ENCODE assay signal across 11 mouse cellular contexts in genomic region chr4:7391596-7391995, GRCm38 (mm10).
DNase-seq lines count a peak whose midpoint lies in the region; ATAC-seq lines count a peak whose summit lies in the region.
"Had no signal": no experiment of that assay in that cellular context is flagged by ENCODE, and none has a peak within 500 bp of the region (broad histone marks: within the 10 kb centered on the region; RNA-seq: fewer than 3 reads in every experiment).

No protein-coding gene starts in this region.

- H3K36me3 ChIP-seq in midbrain, embryonic 14.5 days (ENCODE audit: control insufficient read depth, insufficient read depth, low read length), result no peaks in the 10 kb centered on the region
- no peaks in the 10 kb centered on the region for H3K36me3 ChIP-seq in midbrain, embryonic 11.5 days (ENCODE audit: control insufficient read depth, insufficient read depth, low read length)
- H3K36me3 ChIP-seq in limb, embryonic 11.5 days (ENCODE audit: control insufficient read depth, insufficient read depth, low read length), result no peaks in the 10 kb centered on the region
- H3K36me3 ChIP-seq: limb, embryonic 12.5 days; neural tube, embryonic 12.5 days; stomach, embryonic 15.5 days had no signal

- H3K27me3 ChIP-seq in midbrain, embryonic 14.5 days (ENCODE audit: control insufficient read depth, insufficient read depth, low read length), result no peaks in the 10 kb centered on the region
- no peaks in the 10 kb centered on the region for H3K27me3 ChIP-seq in midbrain, embryonic 11.5 days (ENCODE audit: control insufficient read depth, insufficient read depth, low read length)
- H3K27me3 ChIP-seq in limb, embryonic 11.5 days (ENCODE audit: control insufficient read depth, insufficient read depth, low read length), result no peaks in the 10 kb centered on the region
- H3K27me3 ChIP-seq: limb, embryonic 12.5 days; neural tube, embryonic 12.5 days; stomach, embryonic 15.5 days had no signal

- no peak for ATAC-seq in midbrain, embryonic 14.5 days (ENCODE audit: low FRiP score, low TSS enrichment)
- no peak for ATAC-seq in midbrain, embryonic 11.5 days (ENCODE audit: low FRiP score)
- ATAC-seq in limb, embryonic 11.5 days (ENCODE audit: insufficient number of reproducible peaks, low FRiP score, low TSS enrichment, low read depth), result no peak

- H3K9me3 ChIP-seq in midbrain, embryonic 14.5 days (ENCODE audit: control insufficient read depth, low read length), result no peaks in the 10 kb centered on the region
- H3K9me3 ChIP-seq in midbrain, embryonic 11.5 days (ENCODE audit: control insufficient read depth, low read length), result no peaks in the 10 kb centered on the region
- no peaks in the 10 kb centered on the region for H3K9me3 ChIP-seq in limb, embryonic 11.5 days (ENCODE audit: control insufficient read depth, low read length)
- H3K9me3 ChIP-seq: limb, embryonic 12.5 days; neural tube, embryonic 12.5 days; stomach, embryonic 15.5 days had no signal

- no peak overlapping the region for H3K4me2 ChIP-seq in midbrain, embryonic 14.5 days (ENCODE audit: low read length)
- H3K4me2 ChIP-seq in midbrain, embryonic 11.5 days, result no peak overlapping the region
- no peak overlapping the region for H3K4me2 ChIP-seq in limb, embryonic 11.5 days (ENCODE audit: low read depth, severe bottlenecking)
- H3K4me2 ChIP-seq: limb, embryonic 12.5 days; neural tube, embryonic 12.5 days; stomach, embryonic 15.5 days had no signal

- no peak overlapping the region for H3K27ac ChIP-seq in midbrain, embryonic 14.5 days (replicated peaks; ENCODE audit: low read depth, low read length)
- no peak overlapping the region for H3K27ac ChIP-seq in midbrain, embryonic 11.5 days (ENCODE audit: low read depth, low read length)
- no peak overlapping the region for H3K27ac ChIP-seq in limb, embryonic 11.5 days (replicated peaks; ENCODE audit: low read depth, low read length)
- H3K27ac ChIP-seq: limb, embryonic 12.5 days; neural tube, embryonic 12.5 days; stomach, embryonic 15.5 days had no signal

- no peak overlapping the region for H3K9ac ChIP-seq in midbrain, embryonic 14.5 days (replicated peaks; ENCODE audit: low read length)
- no peak overlapping the region for H3K9ac ChIP-seq in midbrain, embryonic 11.5 days (ENCODE audit: low read length)
- no peak overlapping the region for H3K9ac ChIP-seq in limb, embryonic 11.5 days (ENCODE audit: low read length)
- H3K9ac ChIP-seq: limb, embryonic 12.5 days; neural tube, embryonic 12.5 days; stomach, embryonic 15.5 days had no signal

- WGBS in midbrain, embryonic 14.5 days, result 86% methylated on average over 7 of the region's 7 CpGs
- WGBS in midbrain, embryonic 11.5 days, result 81% methylated on average over 7 of the region's 7 CpGs
- WGBS in limb, embryonic 11.5 days, result 79% methylated on average over 7 of the region's 7 CpGs

- no peak overlapping the region for H3K4me3 ChIP-seq in midbrain, embryonic 14.5 days (replicated peaks; ENCODE audit: low read depth, low read length)
- H3K4me3 ChIP-seq in midbrain, embryonic 11.5 days (ENCODE audit: low read depth, low read length), result no peak overlapping the region
- no peak overlapping the region for H3K4me3 ChIP-seq in limb, embryonic 11.5 days (ENCODE audit: low read depth, low read length)
- H3K4me3 ChIP-seq: limb, embryonic 12.5 days; neural tube, embryonic 12.5 days; stomach, embryonic 15.5 days had no signal

- 0 out of 2 replicates have a peak, but pooled peaks cover 3% of the 10 kb centered on the region for H3K4me1 ChIP-seq in midbrain, embryonic 14.5 days (ENCODE audit: control insufficient read depth, insufficient read depth, low read length)
- no peaks in the 10 kb centered on the region for H3K4me1 ChIP-seq in midbrain, embryonic 11.5 days (ENCODE audit: control insufficient read depth, insufficient read depth, low read length)
- H3K4me1 ChIP-seq in limb, embryonic 11.5 days (ENCODE audit: control insufficient read depth, insufficient read depth, low read length), result no peaks in the 10 kb centered on the region
- H3K4me1 ChIP-seq: limb, embryonic 12.5 days; neural tube, embryonic 12.5 days; stomach, embryonic 15.5 days had no signal

- peak; percentile 28 to 30 for DNase-seq in gastrocnemius, postnatal 4 days (ENCODE audit: low spot score in 2 of 2)
- DNase-seq in gastrocnemius, adult 18-20 months (ENCODE audit: low spot score), result no peak
- DNase-seq in midbrain, embryonic 14.5 days, result peak; percentile 83
- DNase-seq in midbrain, embryonic 11.5 days (ENCODE audit: low spot score, missing footprints), result no peak
- peak; percentile 15 for DNase-seq in adrenal gland, postnatal 14 days
- peak; percentile 60 for DNase-seq in limb, embryonic 11.5 days (ENCODE audit: low spot score)
- DNase-seq in layer of hippocampus, adult 8-10 months (ENCODE audit: low spot score in 2 of 2), result no peak
- no peak for DNase-seq in lung, postnatal 25 days (ENCODE audit: low spot score)

Comparison
In these comparisons a context has a peak if more than half of its experiments do, and no peak if none do; other contexts are left out.
1. DNase-seq: peak in gastrocnemius, postnatal 4 days (2 of 2), midbrain, embryonic 14.5 days (single experiment), adrenal gland, postnatal 14 days (single experiment) and limb, embryonic 11.5 days (single experiment); none in gastrocnemius, adult 18-20 months (single experiment), midbrain, embryonic 11.5 days (single experiment), layer of hippocampus, adult 8-10 months (0 of 2) and lung, postnatal 25 days (single experiment).